Mouse (Mus musculus) liver, embryonic 14.5 days (tissue): ENCODE measurements around the gene Hist1h2bb. TPM values are rescaled to one million over a fixed set of nuclear protein-coding genes. Genes with fewer than 3 reads are reported as not detected.
A peak's percentile ranks its signal among the peaks of the same experiment; 100 is the strongest.

Experiments used
- ATAC-seq: fragments of 200-750 bp; cut with Nextera tagmentation; 2 replicates; pipeline ENCODE4 v1.8.0; 2017; ENCODE audit warnings: moderate number of reproducible peaks, mild to moderate bottlenecking, moderate library complexity; ENCODE audit not compliant: insufficient read depth
- DNase-seq, 3 experiments: peaks; one replicate each; pipeline ENCODE4 v3.0.0-alpha.2; 2012 to 2013; ENCODE audit warnings: low read depth in 3 of 3, low spot score in 3 of 3
- H3K27ac ChIP-seq: fragments of 300-500 bp; sonication (generic); 2 replicates; pipeline ENCODE4 v1.5.1; 2014; ENCODE audit warnings: moderate library complexity, mild to moderate bottlenecking, control low read depth, inconsistent platforms
- H3K27me3 ChIP-seq: fragments of 300-500 bp; sonication (generic); 2 replicates; pipeline ENCODE4 v1.6.1; 2014; ENCODE audit warnings: mild to moderate bottlenecking, low read length, moderate library complexity; ENCODE audit not compliant: control insufficient read depth, insufficient read depth
- H3K36me3 ChIP-seq: fragments of 300-500 bp; sonication (generic); replicated peaks from 2 replicates; pipeline ENCODE4 v1.6.1; 2014; ENCODE audit warnings: low read depth; ENCODE audit not compliant: control insufficient read depth, insufficient read depth
- H3K4me1 ChIP-seq, 2 experiments: fragments of 200-500 bp in 1 of 2; fragments of 300-500 bp in 1 of 2; sonication (generic) in 1 of 2; replicated peaks; 2 replicates each; pipeline ENCODE4 v1.6.1; 2012 to 2014; ENCODE audit warnings: antibody characterized with exemption in 1 of 2, inconsistent platforms in 1 of 2, low read length in 1 of 2; ENCODE audit not compliant: control insufficient read depth in 2 of 2, insufficient read depth in 2 of 2
- H3K4me2 ChIP-seq: fragments of 300-500 bp; sonication (generic); 2 replicates; pipeline ENCODE4 v1.6.1; 2014; ENCODE audit warnings: low read depth, mild to moderate bottlenecking, control low read depth, moderate library complexity
- H3K4me3 ChIP-seq, 2 experiments: fragments of 200-500 bp in 1 of 2; fragments of 300-500 bp in 1 of 2; sonication (generic) in 1 of 2; 2 replicates each; pipeline ENCODE4 v1.5.1; 2012 to 2014; ENCODE audit warnings: low read depth in 2 of 2, low read length in 2 of 2, mild to moderate bottlenecking in 2 of 2, control low read depth in 1 of 2, inconsistent platforms in 1 of 2, moderate library complexity in 1 of 2; ENCODE audit not compliant: insufficient read depth in 1 of 2
- H3K9ac ChIP-seq: fragments of 300-500 bp; sonication (generic); replicated peaks from 2 replicates; pipeline ENCODE4 v1.6.1; 2014; ENCODE audit warnings: mild to moderate bottlenecking, control low read depth, moderate library complexity
- H3K9me3 ChIP-seq: fragments of 300-500 bp; sonication (generic); 2 replicates; pipeline ENCODE4 v1.6.1; 2016; ENCODE audit warnings: low read length, mixed read lengths; ENCODE audit not compliant: control insufficient read depth
- CTCF ChIP-seq: IDR thresholded peaks from 2 replicates; pipeline ENCODE4 v1.5.1; 2016; ENCODE audit warnings: antibody characterized with exemption, low read depth, control low read depth
- EP300 ChIP-seq: IDR thresholded peaks from 2 replicates; pipeline ENCODE4 v1.6.1; 2016; ENCODE audit warnings: antibody characterized with exemption, low read depth
- WGBS: fragments of 180-500 bp; shearing (Covaris S2); extraction: QIAGEN DNeasy Blood & Tissue Kit; methylation state at CpG from one replicate; pipeline ENCODE4 v1.1.7; 2014; ENCODE audit not compliant: insufficient replicate concordance; 5-methylcytosine and 5-hydroxymethylcytosine counted together
- polyA plus RNA-seq, 2 experiments: library from polyadenylated mRNA; depleted of rRNA in 1 of 2; stranded (reverse) in 1 of 2; unstranded in 1 of 2; fragments of >200 nt; fragmentation: Nextera tagmentation in 1 of 2; extraction: Ambion mirVana in 1 of 2; gene quantifications; 2 replicates each; pipeline versions ENCODE4 v1.2.1 to v1.2.3; 2012 to 2014

The Hist1h2bb gene
- polyA plus RNA-seq, 2 experiments, result 2.6 to 20.0 TPM

- H3K4me3 ChIP-seq, result no peak overlapping the region
- no peaks in the 10 kb centered on the region for H3K36me3 ChIP-seq
- TF ChIP-seq CTCF (no peak), EP300 (no peak)
- no peak overlapping the region for H3K27ac ChIP-seq
- no peak overlapping the region; the same call in 1 of the 2 replicates for H3K9ac ChIP-seq
- ATAC-seq, result no peak
- WGBS, result 41% methylated on average over 18 of the region's 18 CpGs
- no peak for DNase-seq
- H3K4me2 ChIP-seq, result peak overlapping the region; percentile 11; the same call in 1 of the 2 replicates
- peaks cover 17 to 32% of the 10 kb centered on the region in 2 experiments for H3K4me1 ChIP-seq
- no peaks in the 10 kb centered on the region for H3K9me3 ChIP-seq
- H3K27me3 ChIP-seq, result no peaks in the 10 kb centered on the region
Measured at GRCm38 (mm10) chr13:23728472-23729191, 17.9 kb upstream of the Hist1h2bb start.

- H3K4me1 ChIP-seq, result peaks cover 15 to 27% of the 10 kb centered on the region in 2 experiments
- H3K27me3 ChIP-seq, result no peaks in the 10 kb centered on the region
- DNase-seq (no peak), ATAC-seq (no peak)
- 47% methylated on average over 9 of the region's 9 CpGs for WGBS
- H3K9ac ChIP-seq, result 0 out of 2 replicates have a peak overlapping the region, but pooled peaks have one; percentile 33
- no peak overlapping the region for H3K4me3 ChIP-seq
- H3K4me2 ChIP-seq, result no peak overlapping the region
- H3K27ac ChIP-seq, result no peak overlapping the region
- TF ChIP-seq EP300, result no peak
- no peak for TF ChIP-seq CTCF
- H3K9me3 ChIP-seq, result no peaks in the 10 kb centered on the region
- no peaks in the 10 kb centered on the region for H3K36me3 ChIP-seq
Measured at GRCm38 (mm10) chr13:23729192-23729525, 17.4 kb upstream of the Hist1h2bb start.

GRCm38 (mm10) chr13:23729706-23730105 lies 16.8 kb upstream of the Hist1h2bb start:
- Histone ChIP-seq H3K9ac (0 out of 2 replicates have a peak overlapping the region, but pooled peaks have one; percentile 33), H3K27ac (no peak overlapping the region), H3K27me3 (no peaks in the 10 kb centered on the region), H3K9me3 (no peaks in the 10 kb centered on the region), H3K4me2 (no peak overlapping the region), H3K4me1 (peaks cover 13 to 22% of the 10 kb centered on the region in 2 experiments), H3K36me3 (no peaks in the 10 kb centered on the region), H3K4me3 (no peak overlapping the region)
- no peak for DNase-seq
- no peak for ATAC-seq
- TF ChIP-seq EP300, result no peak
- TF ChIP-seq CTCF, result no peak
- WGBS, result 80% methylated on average over 5 of the region's 5 CpGs

- 45% methylated on average over 8 of the region's 8 CpGs for WGBS
- no peak for TF ChIP-seq CTCF
- Histone ChIP-seq H3K4me2 (no peak overlapping the region), H3K27me3 (no peaks in the 10 kb centered on the region), H3K4me1 (peaks cover 11 to 18% of the 10 kb centered on the region in 2 experiments), H3K9ac (no peak overlapping the region), H3K36me3 (no peaks in the 10 kb centered on the region), H3K4me3 (no peak overlapping the region), H3K9me3 (no peaks in the 10 kb centered on the region), H3K27ac (no peak overlapping the region)
- ATAC-seq (peak; percentile 52), DNase-seq (no peak)
Measured at GRCm38 (mm10) chr13:23730479-23730878, 16.1 kb upstream of the Hist1h2bb start.

- DNase-seq, result no peak
- no peak for ATAC-seq
- 25% methylated on average over 8 of the region's 8 CpGs for WGBS
Measured at GRCm38 (mm10) chr13:23732156-23732804, 14.3 kb upstream of the Hist1h2bb start.

More at GRCm38 (mm10) chr13:23732156-23732804, 14.3 kb upstream of the Hist1h2bb start:
- H3K9me3 ChIP-seq, result no peaks in the 10 kb centered on the region
- no peak overlapping the region for H3K27ac ChIP-seq
- peaks cover 11 to 14% of the 10 kb centered on the region in 2 experiments for H3K4me1 ChIP-seq
- no peaks in the 10 kb centered on the region for H3K27me3 ChIP-seq
- TF ChIP-seq EP300, result no peak
- TF ChIP-seq CTCF, result peak; percentile 79
- H3K36me3 ChIP-seq, result no peaks in the 10 kb centered on the region
- H3K4me3 ChIP-seq, result no peak overlapping the region
- H3K9ac ChIP-seq, result no peak overlapping the region
- H3K4me2 ChIP-seq, result no peak overlapping the region
